ENCODE assay signal across 11 mouse cellular contexts in the genomic region with DNA sequence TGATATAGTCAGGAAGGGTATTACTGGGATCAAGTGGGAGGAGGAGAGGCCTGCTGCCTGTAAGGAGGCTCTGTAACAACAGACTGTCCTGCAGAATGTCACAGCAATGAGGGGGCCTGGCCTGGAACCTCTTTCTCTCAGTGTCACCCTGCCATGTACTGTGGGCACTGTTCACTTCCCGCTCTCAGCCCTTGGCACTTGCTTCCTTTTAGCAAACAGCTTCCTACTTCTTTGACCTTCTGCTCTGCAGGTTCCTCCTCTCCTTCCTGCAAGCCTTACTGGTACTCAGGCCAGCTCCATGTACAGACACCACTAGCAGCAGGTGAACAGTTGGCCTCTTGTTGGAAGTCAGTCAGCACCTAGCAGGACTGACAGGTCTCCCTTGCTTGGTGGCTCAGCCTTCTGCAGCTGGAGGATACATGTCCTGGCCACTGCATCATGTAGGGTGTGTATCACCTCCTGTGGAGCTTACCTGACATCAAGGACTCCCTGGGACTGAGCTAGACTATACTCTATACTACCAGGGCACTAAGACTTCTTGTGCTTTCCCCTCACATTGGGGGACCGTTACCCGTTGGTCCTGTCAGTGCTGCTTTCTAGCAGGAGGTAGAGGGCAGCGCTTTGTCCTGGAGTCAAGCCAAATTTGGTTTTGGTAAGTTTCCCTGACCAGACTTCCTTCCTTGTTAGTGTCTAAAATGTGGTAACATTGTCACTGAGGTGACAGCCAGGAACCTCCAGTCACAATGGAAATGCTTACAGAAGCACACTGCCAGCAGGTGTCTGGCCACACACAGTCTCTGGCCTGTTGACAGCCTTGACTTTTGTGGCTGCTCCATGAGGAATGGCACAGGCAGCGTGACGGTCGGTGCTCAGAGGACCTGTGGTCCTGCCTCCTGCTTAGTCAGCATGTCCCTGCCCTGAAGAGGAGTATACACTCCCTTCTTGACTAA.
DNase-seq lines count a peak whose midpoint lies in the region; ATAC-seq and TF ChIP-seq lines count a peak whose summit lies in the region.
"Had no signal": no experiment of that assay in that cellular context is flagged by ENCODE, and none has a peak within 500 bp of the region (broad histone marks: within the 10 kb centered on the region; RNA-seq: fewer than 3 reads in every experiment).

No protein-coding gene starts in this region.

- no peak overlapping the region for H3K9ac ChIP-seq in lung, postnatal 0 days (replicated peaks; ENCODE audit: low read depth)
- no peak overlapping the region for H3K9ac ChIP-seq in hindbrain, embryonic 15.5 days
- H3K9ac ChIP-seq: embryonic facial prominence, embryonic 15.5 days; liver, embryonic 15.5 days had no signal

- no peaks in the 10 kb centered on the region for H3K36me3 ChIP-seq in lung, postnatal 0 days (ENCODE audit: insufficient read depth, low read length)
- no peaks in the 10 kb centered on the region for H3K36me3 ChIP-seq in hindbrain, embryonic 15.5 days
- H3K36me3 ChIP-seq: embryonic facial prominence, embryonic 15.5 days; liver, embryonic 15.5 days had no signal

- ATAC-seq in lung, postnatal 0 days = no peak
- ATAC-seq in hindbrain, embryonic 15.5 days (ENCODE audit: low FRiP score, low read depth) = no peak
- 0 out of 2 replicates have a peak, but pooled peaks have one; percentile 14 for ATAC-seq in monocyte, adult 5-6 weeks (replicated peaks; ENCODE audit: insufficient number of reproducible peaks, low FRiP score, low TSS enrichment, poor library complexity, severe bottlenecking)
- ATAC-seq in megakaryocyte-erythroid progenitor cell, adult 5-6 weeks (replicated peaks; ENCODE audit: low FRiP score, low TSS enrichment, poor library complexity, severe bottlenecking) = no peak

- H3K27me3 ChIP-seq in cerebellum, adult 2 months (ENCODE audit: control insufficient read depth, insufficient read depth, low read length) = no peaks in the 10 kb centered on the region
- H3K27me3 ChIP-seq in lung, postnatal 0 days (replicated peaks; ENCODE audit: insufficient read depth, low read length) = no peaks in the 10 kb centered on the region
- H3K27me3 ChIP-seq in hindbrain, embryonic 15.5 days = no peaks in the 10 kb centered on the region

- no peak for TF ChIP-seq POLR2A in cerebellum, adult 2 months (IDR thresholded peaks at IDR 0.05; ENCODE audit: borderline replicate concordance, insufficient read depth, low read length)

- H3K9me3 ChIP-seq in lung, postnatal 0 days (ENCODE audit: low read length) = no peaks in the 10 kb centered on the region
- no peaks in the 10 kb centered on the region for H3K9me3 ChIP-seq in hindbrain, embryonic 15.5 days
- H3K9me3 ChIP-seq: embryonic facial prominence, embryonic 15.5 days; liver, embryonic 15.5 days had no signal

- no peak for TF ChIP-seq CTCF in cerebellum, adult 2 months (IDR thresholded peaks at IDR 0.05; ENCODE audit: borderline replicate concordance, insufficient read depth, low read depth, low read length)
- no peak for TF ChIP-seq CTCF in lung, postnatal 0 days (IDR thresholded peaks at IDR 0.05)

- no peak overlapping the region for H3K4me3 ChIP-seq in cerebellum, adult 2 months (replicated peaks; ENCODE audit: insufficient read depth, low read depth, low read length)
- no peak overlapping the region for H3K4me3 ChIP-seq in lung, postnatal 0 days (ENCODE audit: low read depth, low read length)
- no peak overlapping the region for H3K4me3 ChIP-seq in hindbrain, embryonic 15.5 days
- H3K4me3 ChIP-seq: embryonic facial prominence, embryonic 15.5 days; heart, adult 2 months; liver, embryonic 15.5 days had no signal

- peak; percentile 55 to 75 for DNase-seq in cerebellum, adult 2 months
- DNase-seq in cerebellum, postnatal 4 days (ENCODE audit: low spot score in 2 of 2) = no peak
- peak; percentile 45 for DNase-seq in lung, postnatal 10 days
- DNase-seq in lung, postnatal 0 days (ENCODE audit: low spot score) = no peak
- DNase-seq in B cell, adult 2 months = no peak
- DNase-seq: heart, adult 2 months had no signal

- peak overlapping the region; percentile 99 for H3K27ac ChIP-seq in cerebellum, adult 2 months (ENCODE audit: insufficient read depth, low read length)
- no peak overlapping the region for H3K27ac ChIP-seq in lung, postnatal 0 days (ENCODE audit: low read length)
- peak overlapping the region; percentile 98; the same call in 1 of the 2 replicates for H3K27ac ChIP-seq in hindbrain, embryonic 15.5 days (replicated peaks)
- H3K27ac ChIP-seq: heart, adult 2 months; liver, embryonic 15.5 days had no signal

- no peak overlapping the region for H3K4me2 ChIP-seq in lung, postnatal 0 days (replicated peaks; ENCODE audit: low read depth, low read length)
- H3K4me2 ChIP-seq in hindbrain, embryonic 15.5 days = no peak overlapping the region
- H3K4me2 ChIP-seq: embryonic facial prominence, embryonic 15.5 days; liver, embryonic 15.5 days had no signal

- no peak for TF ChIP-seq EP300 in lung, postnatal 0 days (IDR thresholded peaks at IDR 0.05)

- H3K4me1 ChIP-seq in cerebellum, adult 2 months (ENCODE audit: control insufficient read depth, insufficient read depth, low read length) = peaks cover 38% of the 10 kb centered on the region
- H3K4me1 ChIP-seq in lung, postnatal 0 days (ENCODE audit: insufficient read depth, low read depth, low read length) = no peaks in the 10 kb centered on the region; the same call in 1 of the 2 replicates
- peaks cover 44% of the 10 kb centered on the region for H3K4me1 ChIP-seq in hindbrain, embryonic 15.5 days (replicated peaks)

- 5% methylated on average over 7 of the region's 7 CpGs for WGBS in cerebellum, adult 2 months
- WGBS in lung, postnatal 0 days = 39% methylated on average over 7 of the region's 7 CpGs
- WGBS in hindbrain, embryonic 15.5 days = 38% methylated on average over 7 of the region's 7 CpGs

Comparison
In these comparisons a context has a peak if more than half of its experiments do, and no peak if none do; other contexts are left out.
1. DNase-seq: peak in cerebellum, adult 2 months (2 of 2) and lung, postnatal 10 days (single experiment); none in cerebellum, postnatal 4 days (0 of 2), lung, postnatal 0 days (single experiment) and B cell, adult 2 months (0 of 2).